Mouse (Mus musculus): ENCODE results near the gene Haghl.
A peak's percentile ranks its signal among the peaks of the same experiment; 100 is the strongest.

Haghl gene

DNA sequence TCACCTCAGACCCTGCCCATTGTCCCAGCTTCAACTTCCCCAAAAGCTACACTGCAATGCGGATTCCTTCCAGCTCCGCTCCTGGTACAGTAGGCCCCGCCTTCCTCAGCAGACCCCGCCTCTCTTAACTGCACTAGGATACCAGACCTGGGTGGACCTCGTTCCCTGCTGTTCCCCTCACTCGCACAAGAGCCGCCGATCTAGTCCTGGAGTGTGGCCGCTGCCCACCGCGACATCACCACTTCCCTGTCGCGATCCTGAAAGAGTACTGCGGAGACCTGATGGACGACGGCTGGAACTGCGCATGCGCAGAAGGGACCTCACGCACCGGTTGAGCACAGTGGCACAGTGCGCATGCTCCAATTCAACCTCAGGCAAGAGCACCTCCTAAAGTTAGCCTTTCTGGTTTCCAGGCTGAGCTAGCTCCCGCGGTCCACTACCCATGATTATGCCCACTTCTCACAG lies at the start of gene Haghl:
Gene Haghl (minus strand): TSS at position 393 of the 465 bp plus-strand sequence.
- DNase-seq, result peak; percentile 98

DNA sequence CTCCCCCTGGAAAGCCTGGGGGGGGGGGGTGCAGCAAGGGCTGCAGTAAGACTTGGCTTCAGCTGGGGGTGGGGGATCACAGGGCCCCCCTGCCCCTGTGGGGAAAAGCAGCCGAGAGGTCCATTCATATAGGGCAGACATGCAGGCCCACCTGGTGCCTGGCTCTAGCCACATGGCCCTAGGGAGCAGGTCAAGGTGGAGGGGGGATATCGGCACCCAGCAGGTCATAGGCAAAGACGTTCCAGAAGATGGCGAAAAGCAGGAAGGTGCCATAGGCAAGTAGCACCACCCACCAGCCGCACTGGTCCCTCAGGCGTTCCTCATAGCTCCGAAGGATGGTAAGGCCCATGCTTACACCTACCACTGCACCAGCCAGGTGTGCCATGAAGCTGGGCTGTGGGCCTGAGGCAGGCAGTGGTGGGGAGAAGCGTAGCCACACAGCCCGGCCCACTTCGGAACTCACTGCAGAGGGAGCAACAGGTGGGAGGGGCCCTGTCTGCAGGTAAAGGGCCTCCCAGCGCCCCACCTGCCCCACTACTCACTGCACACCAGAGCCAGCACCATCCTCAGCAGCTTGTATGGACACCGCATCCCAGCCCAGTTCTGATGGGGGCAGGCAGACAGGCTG lies 49.2 kb upstream of the Haghl start:
- peak; percentile 69 for DNase-seq

DNA sequence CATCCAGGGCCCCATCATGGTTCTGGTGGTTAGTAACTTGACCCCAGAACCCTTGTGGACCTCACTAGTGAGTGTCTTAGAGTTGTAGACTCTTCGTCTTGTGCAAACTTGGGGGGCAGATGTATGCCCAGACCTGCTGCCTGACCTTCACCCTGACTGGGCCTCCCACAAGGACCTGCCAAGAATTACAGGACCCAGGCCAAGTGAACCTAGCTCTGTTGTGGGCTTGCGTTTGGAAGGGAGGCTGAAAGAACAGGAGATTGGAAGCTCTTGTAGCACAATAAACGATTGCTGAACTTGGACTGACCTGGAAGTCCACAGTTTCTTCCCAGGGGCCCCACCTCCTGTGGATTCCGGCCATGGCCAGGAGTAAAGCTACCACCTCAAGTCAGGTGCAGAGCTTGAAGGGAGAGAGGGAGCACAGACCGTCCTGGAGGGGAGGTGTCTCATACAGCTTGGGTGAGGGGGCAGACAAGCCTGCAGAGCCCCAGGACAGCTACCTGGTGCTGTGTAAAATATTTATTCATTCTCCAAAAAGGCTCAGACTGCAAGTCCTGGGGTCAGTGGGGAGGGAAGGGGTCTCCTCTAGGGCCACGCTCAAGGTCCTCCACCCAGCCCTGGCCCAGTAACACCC lies 48.6 kb upstream of the Haghl start:
- peak; percentile 74 for DNase-seq

DNA sequence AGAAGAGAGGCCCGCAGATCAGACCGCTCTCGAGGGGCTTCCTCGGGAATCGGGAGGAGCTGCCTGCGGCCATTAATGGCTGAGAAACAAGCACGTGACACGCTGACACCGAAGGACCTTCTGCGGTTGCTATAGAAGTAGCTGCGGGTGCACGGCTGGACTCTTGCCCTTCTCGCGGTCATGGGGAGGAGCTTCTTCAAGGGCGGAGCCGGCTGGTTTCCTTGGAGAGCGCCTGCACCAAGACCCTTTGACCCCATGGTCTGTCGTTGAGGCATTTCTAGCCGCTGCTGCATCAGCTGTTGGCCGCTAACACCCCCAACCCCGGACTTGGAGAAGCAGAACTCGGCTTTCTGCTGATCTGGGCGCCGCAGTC lies 47.8 kb upstream of the Haghl start, which contains the start of gene Stub1:
Gene Stub1 (minus strand): TSS at position 114 of the 373 bp plus-strand sequence.
- DNase-seq, result no peak

DNA sequence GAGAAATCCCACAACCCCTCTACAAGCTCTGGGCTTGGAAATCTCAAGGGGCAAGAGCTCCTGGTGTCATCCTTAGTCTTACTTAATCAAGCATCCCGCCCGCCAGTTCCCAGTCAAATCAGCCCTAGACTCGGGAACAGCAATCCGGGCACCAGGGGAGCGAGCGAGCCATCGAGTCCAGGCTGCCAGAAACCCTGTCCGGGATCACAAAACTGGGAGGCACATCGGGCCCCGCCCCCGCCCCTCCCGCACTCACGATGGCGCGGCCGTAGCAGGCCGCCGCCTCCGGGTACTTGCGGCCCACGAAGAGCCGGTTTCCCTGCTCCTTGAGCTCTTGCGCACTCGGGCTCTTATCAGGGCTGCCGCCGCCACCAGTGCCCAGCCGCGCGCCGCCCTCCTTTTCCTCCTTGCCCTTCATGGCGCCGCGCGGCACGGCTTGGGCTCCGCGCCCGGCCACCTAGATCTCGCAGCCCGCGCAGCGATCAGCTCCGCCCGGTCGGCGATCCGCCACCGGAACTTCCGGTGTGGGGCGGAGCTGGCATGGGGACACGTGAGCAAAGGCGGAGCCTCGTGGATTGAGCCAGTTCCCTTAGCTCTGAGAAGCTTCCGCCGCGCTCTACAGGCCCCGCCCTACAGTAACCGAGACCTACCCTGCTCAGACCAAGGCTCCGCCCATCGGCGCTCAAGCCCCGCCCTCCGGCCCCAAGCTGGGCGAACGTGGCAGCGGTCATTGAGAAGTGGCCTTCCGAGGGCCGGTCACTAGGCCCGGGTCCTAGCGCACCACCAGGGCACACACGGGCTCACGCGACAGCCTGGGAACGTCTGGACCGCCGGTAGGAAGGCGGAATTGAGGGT lies 47.2 kb upstream of the Haghl start:
- peak; percentile 99 for DNase-seq

DNA sequence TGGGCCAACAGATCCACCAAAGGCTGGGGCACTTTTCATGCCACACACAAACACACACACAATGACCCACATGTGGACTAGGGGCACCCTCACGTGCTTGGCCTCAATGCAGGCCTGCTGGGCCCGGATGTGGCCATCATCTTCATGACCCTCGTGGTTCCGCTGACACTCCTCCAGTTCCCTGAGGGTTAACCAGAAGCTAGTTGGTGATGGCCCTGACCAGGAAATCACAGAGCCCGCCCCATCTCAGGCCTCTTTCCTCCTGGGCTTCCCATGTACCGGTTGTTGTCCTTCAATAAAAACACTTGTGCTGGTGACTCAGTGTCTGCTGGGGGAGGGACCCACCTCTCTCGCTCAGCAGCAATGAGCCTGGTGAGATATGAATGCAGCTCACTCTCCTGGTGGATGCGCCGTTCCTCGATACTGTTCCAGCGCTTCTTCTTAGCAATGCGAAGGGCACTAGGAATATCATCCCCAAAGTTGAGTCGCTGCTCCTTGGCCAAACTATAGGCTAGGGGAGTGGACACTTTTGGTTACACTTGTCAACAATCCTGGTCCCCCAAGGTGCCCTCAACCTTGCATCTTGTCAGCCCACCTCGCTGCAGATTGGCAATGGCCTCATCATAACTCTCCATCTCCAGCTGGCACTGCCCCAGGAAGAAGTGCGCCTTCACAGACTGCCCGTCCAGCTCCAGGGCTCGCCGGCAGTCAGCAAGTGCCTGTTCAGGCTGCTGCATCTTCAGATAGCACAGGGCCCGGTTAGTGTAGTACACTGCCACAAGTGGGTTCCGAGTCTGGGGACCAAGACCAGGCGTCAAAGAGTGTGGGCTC lies 46.2 kb upstream of the Haghl start:
- peak; percentile 77 for DNase-seq

DNA sequence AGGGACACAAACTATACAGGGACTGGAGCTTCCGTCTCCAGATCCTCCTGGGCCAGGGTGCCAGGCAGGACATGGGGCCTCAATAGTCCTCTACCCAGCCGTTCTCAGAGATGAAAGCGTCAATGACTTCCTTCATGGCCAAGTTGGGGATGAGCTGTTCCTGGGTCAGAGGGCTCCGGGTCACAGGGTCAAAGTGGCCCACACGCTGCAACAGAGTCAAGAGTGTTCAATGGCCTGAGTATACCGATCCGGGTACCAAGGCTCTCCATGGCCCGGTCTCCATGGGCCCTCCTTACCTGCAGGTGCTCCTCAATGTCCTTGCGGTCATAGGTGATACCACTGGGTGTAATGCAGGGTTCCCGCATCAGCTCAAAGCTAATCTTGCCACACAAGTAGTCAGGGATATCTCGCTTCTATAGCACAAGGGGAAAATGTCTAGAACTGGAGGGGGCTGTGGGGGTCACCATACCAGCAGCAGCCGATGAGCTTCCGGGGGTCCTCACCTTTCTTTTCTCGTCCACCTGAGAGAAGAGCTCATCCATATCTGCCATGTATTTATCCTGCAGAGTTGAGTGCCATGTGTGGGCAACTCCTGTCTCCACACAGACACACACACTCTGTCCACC lies 45.4 kb upstream of the Haghl start:
- peak; percentile 53 for DNase-seq

DNA sequence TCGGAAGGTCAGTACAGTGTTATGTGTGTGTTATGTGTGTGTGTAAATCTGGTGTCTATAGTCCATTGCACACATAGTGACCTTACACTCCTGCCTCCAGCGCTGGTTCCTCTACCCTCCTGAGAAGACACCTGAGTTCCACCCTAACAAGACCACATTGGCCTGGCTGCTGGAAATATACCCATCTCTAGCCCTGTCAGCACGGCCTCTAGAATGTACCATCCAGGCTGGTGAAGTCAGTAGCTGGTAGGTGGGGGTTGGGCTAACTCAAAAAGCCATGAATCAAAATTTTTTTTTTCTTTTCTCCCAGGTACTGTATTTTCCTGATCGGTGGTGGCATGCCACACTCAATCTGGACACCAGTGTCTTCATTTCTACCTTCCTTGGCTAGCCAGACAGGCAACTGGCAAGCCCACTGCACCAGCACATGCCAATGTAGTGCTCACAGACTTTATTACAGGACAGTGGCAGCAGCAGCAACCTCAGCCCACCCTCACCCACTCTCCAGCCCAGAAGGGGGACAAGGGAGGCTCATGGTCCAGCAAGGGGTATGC lies 44.8 kb upstream of the Haghl start:
- peak; percentile 57 for DNase-seq

DNA sequence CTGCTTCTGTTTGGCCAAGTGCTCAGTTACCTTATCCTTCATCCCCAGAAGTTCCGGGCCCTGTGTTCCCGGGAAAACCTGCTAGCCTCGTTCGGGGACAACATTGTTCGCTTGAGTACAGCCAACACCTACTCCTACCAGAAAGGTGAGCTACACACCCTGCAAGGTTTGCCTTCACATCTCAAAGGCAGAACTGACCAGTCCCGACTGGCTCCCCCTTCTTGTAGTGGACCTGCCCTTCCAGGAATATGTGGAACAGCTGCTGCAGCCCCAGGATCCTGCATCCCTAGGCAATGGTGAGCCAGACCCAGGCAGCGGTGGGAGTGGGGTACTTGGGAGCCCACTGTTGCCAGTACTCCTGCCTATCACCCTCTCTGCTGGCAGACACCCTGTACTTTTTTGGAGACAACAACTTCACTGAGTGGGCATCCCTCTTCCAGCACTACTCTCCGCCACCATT lies 44.1 kb upstream of the Haghl start:
- DNase-seq, result peak; percentile 62

DNA sequence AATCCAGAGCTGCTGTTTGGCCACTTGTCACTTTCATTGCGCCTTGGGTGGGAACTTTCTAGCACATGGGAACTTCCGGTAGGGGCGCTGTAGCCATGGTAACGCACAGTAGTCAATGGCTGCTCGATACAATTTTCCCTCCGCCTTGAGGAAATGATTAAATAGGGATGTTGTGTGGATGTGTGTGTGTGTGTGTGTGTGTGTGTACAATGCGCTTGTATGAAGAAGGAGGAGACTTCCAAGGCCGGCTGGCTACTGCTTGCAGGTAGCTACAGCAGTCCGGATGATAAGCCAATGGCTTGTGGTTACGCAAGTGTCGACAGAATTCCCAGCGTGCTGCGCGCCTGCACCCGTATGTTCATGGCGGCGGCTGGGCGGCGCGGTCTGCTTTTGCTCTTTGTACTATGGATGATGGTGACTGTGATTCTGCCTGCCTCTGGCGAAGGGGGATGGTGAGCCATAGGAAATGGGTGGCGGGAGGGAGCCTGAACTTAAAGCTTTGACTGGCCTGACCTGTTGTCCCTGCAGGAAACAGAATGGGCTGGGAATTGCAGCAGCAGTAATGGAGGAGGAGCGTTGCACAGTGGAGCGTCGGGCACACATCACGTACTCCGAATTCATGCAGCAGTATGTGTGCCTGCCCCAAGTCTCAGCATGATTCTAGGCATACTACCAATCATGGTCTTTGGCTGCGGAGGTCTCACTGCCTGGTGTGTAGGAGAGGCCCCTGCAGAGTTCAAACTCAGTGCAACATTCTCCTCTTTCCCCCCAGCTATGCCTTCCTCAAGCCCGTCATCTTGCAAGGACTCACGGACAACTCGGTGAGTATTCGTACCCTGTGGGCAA lies 43.5 kb upstream of the Haghl start, which contains the start of gene Jmjd8:
Gene Jmjd8 (plus strand): TSS at position 156 of the 846 bp plus-strand sequence.
- DNase-seq, result peak; percentile 85

DNA sequence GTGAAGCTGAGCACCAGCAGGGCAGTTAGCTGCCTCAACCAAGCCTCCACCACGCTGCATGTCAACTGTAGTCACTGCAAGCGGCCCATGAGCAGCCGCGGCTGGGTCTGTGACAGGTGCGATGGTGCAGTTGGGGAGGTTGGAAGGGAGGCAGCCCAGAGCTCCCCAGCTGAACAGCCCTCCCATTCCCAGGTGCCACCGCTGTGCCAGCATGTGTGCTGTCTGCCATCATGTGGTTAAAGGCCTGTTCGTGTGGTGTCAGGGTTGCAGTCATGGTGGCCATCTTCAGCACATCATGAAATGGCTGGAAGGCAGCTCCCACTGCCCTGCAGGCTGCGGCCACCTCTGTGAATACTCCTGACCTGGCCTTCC lies 42.7 kb upstream of the Haghl start:
- DNase-seq, result no peak

DNA sequence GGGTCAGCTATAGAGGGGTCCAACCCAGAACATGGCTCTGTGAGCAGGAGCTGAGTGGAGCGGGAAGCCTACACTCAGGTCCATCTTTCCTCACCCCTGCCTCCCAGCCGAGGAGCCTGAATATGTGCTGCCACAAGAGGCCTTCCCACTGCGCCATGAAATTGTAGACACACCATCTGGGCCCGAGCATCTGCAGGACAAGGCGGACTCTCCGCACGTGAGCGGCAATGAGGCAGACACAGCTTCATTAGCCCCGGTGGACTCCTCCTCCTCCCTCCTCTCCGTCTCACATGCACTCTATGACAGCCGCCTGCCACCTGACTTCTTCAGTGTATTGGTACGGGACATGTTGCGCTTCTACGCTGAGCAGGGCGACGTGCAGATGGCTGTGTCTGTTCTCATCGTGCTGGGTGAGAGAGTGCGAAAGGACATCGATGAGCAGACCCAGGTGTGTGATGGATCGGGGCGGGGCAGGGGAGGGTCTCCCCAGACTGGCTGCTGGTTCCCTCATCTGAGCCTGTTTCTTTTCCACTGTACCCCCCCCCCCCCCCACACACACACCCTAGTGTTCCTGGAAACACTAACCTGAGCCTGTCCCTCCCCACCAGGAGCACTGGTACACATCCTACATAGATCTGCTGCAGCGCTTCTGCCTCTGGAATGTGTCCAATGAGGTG lies 42.2 kb upstream of the Haghl start:
- DNase-seq, result no peak

DNA sequence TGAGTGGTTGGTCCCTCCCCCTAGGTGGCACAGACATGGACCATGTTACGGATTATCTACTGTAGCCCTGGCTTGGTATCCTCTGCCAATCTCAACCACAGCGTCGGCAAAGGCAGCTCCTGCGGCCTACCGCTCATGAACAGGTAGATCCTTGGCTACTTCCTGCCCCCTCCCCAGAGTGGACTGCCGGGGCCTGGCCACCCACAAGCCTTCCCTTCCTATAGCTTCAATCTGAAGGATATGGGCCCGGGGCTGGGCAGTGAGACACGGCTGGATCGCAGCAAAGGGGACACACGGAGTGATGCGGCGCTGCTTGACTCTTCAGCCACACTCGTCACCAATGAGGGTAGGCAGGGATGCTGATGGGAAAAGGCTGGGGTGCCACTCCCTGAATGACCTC lies 41.5 kb upstream of the Haghl start:
- no peak for DNase-seq

DNA sequence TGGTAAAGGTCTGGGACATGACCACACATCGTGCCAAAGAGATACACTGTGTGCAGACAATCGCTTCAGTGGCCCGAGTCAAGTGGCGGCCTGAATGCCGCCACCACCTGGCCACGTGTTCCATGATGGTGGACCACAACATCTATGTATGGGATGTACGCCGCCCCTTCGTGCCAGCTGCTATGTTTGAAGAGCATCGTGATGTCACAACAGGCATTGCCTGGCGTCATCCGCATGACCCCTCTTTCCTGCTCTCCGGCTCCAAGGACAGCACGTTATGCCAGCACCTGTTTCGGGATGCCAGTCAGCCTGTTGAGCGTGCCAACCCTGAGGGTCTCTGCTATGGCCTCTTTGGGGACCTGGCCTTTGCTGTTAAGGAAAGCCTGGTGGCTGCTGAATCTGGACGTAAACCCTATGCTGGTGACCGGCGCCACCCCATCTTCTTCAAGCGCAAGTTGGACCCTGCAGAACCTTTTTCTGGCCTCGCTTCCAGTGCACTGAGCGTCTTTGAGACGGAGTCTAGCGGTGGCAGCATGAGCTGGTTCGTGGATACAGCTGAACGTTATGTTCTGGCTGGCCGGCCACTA lies 40.6 kb upstream of the Haghl start:
- DNase-seq, result no peak

DNA sequence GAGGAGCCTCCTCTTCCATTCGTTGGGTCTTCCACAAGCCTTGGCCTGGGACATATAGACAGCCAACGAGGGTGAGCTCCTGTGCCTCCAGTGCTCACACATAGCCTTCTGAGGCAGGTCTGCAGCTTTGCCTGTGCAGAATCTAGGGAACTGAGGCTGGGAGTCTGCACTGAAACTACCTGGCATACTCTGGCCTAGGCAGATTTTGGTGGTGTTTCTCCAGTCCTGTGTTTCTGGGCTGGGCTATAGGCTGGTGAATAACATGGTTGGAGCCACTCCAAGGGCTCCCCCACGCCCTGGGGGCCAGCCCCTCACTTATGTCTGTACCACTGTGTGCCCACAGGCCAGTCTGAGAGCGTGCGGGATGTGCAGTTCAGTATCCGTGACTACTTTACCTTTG lies 39.8 kb upstream of the Haghl start:
- DNase-seq, result no peak

DNA sequence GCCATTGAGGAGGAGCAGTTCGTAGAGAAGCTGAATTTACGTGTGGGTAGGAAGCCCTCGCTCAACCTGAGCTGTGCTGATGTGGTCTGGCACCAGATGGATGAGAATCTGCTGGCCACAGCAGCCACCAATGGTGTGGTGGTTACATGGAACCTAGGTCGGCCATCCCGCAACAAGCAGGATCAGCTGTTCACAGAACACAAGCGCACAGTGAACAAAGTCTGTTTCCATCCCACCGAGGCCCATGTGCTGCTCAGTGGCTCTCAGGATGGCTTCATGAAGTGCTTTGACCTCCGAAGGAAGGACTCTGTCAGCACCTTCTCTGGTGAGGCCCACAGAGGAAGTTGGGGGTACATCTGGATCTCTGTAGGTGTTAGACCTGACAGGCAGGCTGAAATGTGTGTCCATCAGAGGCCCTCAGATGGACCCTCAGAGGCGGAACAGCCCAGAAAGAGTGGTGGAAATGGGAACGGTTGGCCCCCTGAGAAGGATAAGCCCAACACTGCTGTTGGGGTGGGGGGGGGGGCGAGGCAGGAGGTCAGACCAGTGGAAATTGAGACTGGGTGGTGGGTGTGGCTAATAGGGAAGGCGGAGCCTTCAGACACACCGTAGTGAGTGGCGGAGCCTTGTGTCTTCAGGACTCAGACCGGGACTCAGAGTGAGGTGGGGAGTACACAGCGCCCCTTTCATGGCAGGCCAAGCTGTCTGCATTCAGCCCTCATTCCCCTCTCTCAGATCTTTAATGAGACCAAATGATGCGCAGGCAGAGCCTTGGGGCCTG lies 39.1 kb upstream of the Haghl start:
- DNase-seq, result no peak

DNA sequence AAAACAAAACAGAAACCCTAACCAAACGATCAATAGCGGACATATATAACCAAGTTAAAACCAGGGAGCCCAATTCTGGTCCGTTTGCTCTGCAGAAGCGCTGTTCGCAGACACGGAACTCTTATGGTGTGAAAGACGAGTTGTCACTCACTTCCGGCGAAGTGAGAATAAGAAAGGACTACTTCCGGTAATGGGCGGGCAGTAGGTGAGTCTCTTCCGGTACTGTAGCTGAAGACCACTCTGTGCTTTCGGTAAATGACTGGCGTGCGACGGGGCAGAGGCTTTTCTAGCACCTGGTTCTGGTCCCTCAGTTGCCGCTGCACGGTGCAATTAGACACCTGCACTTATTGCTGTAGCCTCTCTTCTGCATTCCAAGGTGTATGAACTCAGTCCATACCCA lies 38.0 kb upstream of the Haghl start, which contains the start of gene Wdr24:
Gene Wdr24 (plus strand): TSS at position 176 of the 400 bp plus-strand sequence.
- peak; percentile 88 for DNase-seq

DNA sequence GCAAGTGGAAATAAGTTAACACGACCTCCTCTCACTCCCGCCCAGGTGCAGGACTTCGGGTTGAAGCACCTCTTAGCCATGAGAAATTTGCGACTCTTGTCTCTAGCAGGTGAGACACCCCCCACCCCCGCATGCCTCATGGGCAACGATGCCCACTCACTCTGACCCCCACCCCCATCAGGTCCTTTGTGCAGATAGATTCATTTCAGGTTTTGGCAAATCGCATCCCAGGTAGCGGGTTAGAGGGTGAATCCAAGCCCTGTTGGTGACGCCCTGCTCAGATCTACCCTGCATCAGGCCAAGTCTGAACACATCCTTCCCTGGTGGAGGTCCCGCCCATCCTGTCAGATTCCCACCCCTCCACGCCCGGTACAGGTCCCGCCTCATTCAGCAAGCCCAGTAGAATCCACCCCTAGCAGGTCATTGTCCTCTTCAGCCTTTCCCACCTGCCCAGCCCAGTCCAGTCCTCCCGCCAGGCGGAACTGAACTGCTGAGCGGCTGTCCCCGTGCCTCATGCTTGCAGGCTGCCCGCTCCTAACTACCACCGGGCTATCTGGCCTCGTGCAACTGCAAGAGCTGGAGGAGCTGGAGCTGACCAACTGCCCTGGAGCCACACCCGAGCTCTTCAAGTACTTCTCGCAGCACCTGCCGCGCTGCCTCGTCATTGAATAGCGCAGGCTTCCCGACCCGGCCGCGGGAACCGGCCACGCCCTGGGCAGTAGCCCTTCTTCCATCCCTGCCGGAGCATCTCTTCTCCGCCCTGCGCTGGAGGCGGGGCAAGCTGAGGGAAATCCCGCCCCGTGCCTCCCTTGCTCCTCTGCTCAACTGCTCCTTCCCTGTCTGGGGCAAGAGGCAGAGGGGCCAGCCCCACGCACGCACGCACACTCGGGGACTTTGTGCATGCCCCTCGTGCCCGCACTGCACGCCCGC lies 33.6 kb upstream of the Haghl start:
- no peak for DNase-seq

All from cerebellum, adult 9-10 months (tissue).